Mouse (Mus musculus) liver (tissue): ENCODE measurements around the gene Eif5.

Experiments
- DNase-seq: peaks from one replicate; pipeline ENCODE4 v3.0.0-alpha.2; 2020; ENCODE audit warnings: mixed read lengths

The Eif5 gene

GRCm38 (mm10) chr12:111568836-111569235 is 31.0 kb downstream of the Eif5 start:
- DNase-seq: no peak

GRCm38 (mm10) chr12:111572406-111572805 is 34.6 kb downstream of the Eif5 start:
- no peak for DNase-seq

GRCm38 (mm10) chr12:111573315-111573714 is 35.5 kb downstream of the Eif5 start:
- no peak for DNase-seq

GRCm38 (mm10) chr12:111574074-111574886 is 36.5 kb downstream of the Eif5 start, which contains the start of gene Mark3:
Gene Mark3 (plus strand): TSS chr12:111574523.
- DNase-seq: peak; percentile 96

- DNase-seq: peak; percentile 61
Measured at GRCm38 (mm10) chr12:111574887-111575838, 37.3 kb downstream of the Eif5 start.

- DNase-seq: no peak
Measured at GRCm38 (mm10) chr12:111583058-111583457, 45.2 kb downstream of the Eif5 start.

GRCm38 (mm10) chr12:111584401-111584800 is 46.6 kb downstream of the Eif5 start:
- DNase-seq: no peak

GRCm38 (mm10) chr12:111587252-111587651 is 49.4 kb downstream of the Eif5 start:
- no peak for DNase-seq

GRCm38 (mm10) chr12:111592407-111593021 is 54.7 kb downstream of the Eif5 start:
- no peak for DNase-seq

GRCm38 (mm10) chr12:111593775-111594174 is 56.0 kb downstream of the Eif5 start:
- no peak for DNase-seq
